Mouse (Mus musculus): Measurements from ENCODE around the gene Adamts6.

DNA sequence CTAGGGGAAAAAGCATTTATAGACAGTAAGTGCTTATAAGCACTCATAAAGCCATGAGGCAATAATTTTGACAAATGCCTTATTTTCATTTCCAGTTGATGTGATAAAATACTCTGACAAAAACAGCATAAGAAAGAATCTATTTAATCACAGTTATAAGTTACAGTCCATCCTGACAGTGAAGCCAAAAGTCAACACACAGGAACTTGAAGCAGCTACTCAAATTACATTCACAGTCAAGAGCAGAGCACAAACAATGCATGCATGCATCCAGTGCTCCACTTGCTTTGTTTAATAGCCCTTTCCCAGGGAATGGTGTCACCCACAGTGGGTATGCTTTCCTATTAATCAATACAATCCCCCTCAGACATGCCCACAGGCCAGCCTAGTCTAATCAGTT lies 159.8 kb downstream of the Adamts6 start:
- no peak for TF ChIP-seq ZC3H11A (IDR thresholded peaks at IDR 0.05; ENCODE audit: low read depth, low read length)
- no peak for TF ChIP-seq E2F4 (IDR thresholded peaks at IDR 0.05; ENCODE audit: borderline replicate concordance, low read depth, low read length)
- no peak for TF ChIP-seq KAT2A (conservative IDR thresholded peaks at IDR 0.05; ENCODE audit: low read depth, low read length)
- TF ChIP-seq MAZ (IDR thresholded peaks at IDR 0.05; ENCODE audit: low read depth, low read length): no peak
- no peak for TF ChIP-seq POLR2A (IDR thresholded peaks at IDR 0.05; ENCODE audit: control insufficient read depth in 1 of 2, insufficient read depth in 1 of 2, low read depth in 1 of 2, low read length in 2 of 2, poor library complexity in 1 of 2)
- TF ChIP-seq ELF1 (IDR thresholded peaks at IDR 0.05; ENCODE audit: low read depth, low read length): no peak
- no peak for TF ChIP-seq CTCF (IDR thresholded peaks at IDR 0.05 in 2 of 3, conservative IDR thresholded peaks at IDR 0.05 in 1 of 3; ENCODE audit: control insufficient read depth in 1 of 3, insufficient read depth in 1 of 3, low read depth in 2 of 3, low read length in 3 of 3, poor library complexity in 1 of 3, severe bottlenecking in 1 of 3)
- no peak for TF ChIP-seq JUND (IDR thresholded peaks at IDR 0.05; ENCODE audit: low read depth, low read length)
- TF ChIP-seq EP300 (IDR thresholded peaks at IDR 0.05; ENCODE audit: low read depth in 1 of 2, low read length in 2 of 2): no peak
- no peak for TF ChIP-seq RAD21 (IDR thresholded peaks at IDR 0.05; ENCODE audit: low read depth, low read length)
- TF ChIP-seq USF1 (IDR thresholded peaks at IDR 0.05; ENCODE audit: low read depth, low read length): no peak
- no peak for TF ChIP-seq ETS1 (IDR thresholded peaks at IDR 0.05; ENCODE audit: low read depth, low read length)
- no peak for TF ChIP-seq ZKSCAN1 (IDR thresholded peaks at IDR 0.05; ENCODE audit: low read depth, low read length)
- TF ChIP-seq CHD2 (IDR thresholded peaks at IDR 0.05; ENCODE audit: low read length): no peak

Data from MEL (cell line).